Mouse (Mus musculus) naive thymus-derived CD4-positive, alpha-beta T cell, adult 2 months (primary cell): ENCODE results near the gene Mtfp1.
"Not testable (repeated sequence)": the region's sequence is repeated elsewhere in the genome, so short reads cannot be mapped to it uniquely, and the experiment has no call there.

Experiments
- DNase-seq: peaks from one replicate; pipeline ENCODE4 v3.0.0-alpha.2; 2011; ENCODE audit warnings: low read depth

The Mtfp1 gene

GRCm38 (mm10) chr11:4114541-4114940 is 19.3 kb upstream of the Mtfp1 start:
- not testable (repeated sequence) for DNase-seq

- no peak for DNase-seq
Measured at GRCm38 (mm10) chr11:4113970-4114369, 18.7 kb upstream of the Mtfp1 start.

- no peak for DNase-seq
Measured at GRCm38 (mm10) chr11:4113496-4113895, 18.3 kb upstream of the Mtfp1 start.

- DNase-seq: no peak
Measured at GRCm38 (mm10) chr11:4112861-4113260, 17.6 kb upstream of the Mtfp1 start.

GRCm38 (mm10) chr11:4112033-4112432 is 16.8 kb upstream of the Mtfp1 start:
- DNase-seq: no peak

GRCm38 (mm10) chr11:4108691-4109090 is 13.4 kb upstream of the Mtfp1 start:
- DNase-seq: no peak

- not testable (repeated sequence) for DNase-seq
Measured at GRCm38 (mm10) chr11:4107901-4108300, 12.7 kb upstream of the Mtfp1 start.

GRCm38 (mm10) chr11:4105444-4105843 is 10.2 kb upstream of the Mtfp1 start:
- no peak for DNase-seq

GRCm38 (mm10) chr11:4104989-4105388 is 9.7 kb upstream of the Mtfp1 start:
- DNase-seq: no peak

- DNase-seq: no peak
Measured at GRCm38 (mm10) chr11:4103522-4103921, 8.3 kb upstream of the Mtfp1 start.

- no peak for DNase-seq
Measured at GRCm38 (mm10) chr11:4101851-4102250, 6.6 kb upstream of the Mtfp1 start.

- no peak for DNase-seq
Measured at GRCm38 (mm10) chr11:4099447-4099846, 4.2 kb upstream of the Mtfp1 start.

GRCm38 (mm10) chr11:4098816-4099215 is 3.6 kb upstream of the Mtfp1 start:
- DNase-seq: no peak

- no peak for DNase-seq
Measured at GRCm38 (mm10) chr11:4098120-4098519, 2.9 kb upstream of the Mtfp1 start.

GRCm38 (mm10) chr11:4097091-4097621 is 1.9 kb upstream of the Mtfp1 start:
- DNase-seq: peak; percentile 28

GRCm38 (mm10) chr11:4096054-4096984 is 1.1 kb upstream of the Mtfp1 start:
- DNase-seq: peak; percentile 96

- peak; percentile 90 for DNase-seq
Measured at GRCm38 (mm10) chr11:4094378-4095170, 671 bp downstream of the Mtfp1 start.

- no peak for DNase-seq
Measured at GRCm38 (mm10) chr11:4093459-4094377, 1.5 kb downstream of the Mtfp1 start.

- no peak for DNase-seq
Measured at GRCm38 (mm10) chr11:4087267-4087666, 8.0 kb downstream of the Mtfp1 start.

GRCm38 (mm10) chr11:4086246-4086645 is 9.0 kb downstream of the Mtfp1 start:
- DNase-seq: no peak

- peak; percentile 73 for DNase-seq
Measured at GRCm38 (mm10) chr11:4083316-4084078, 11.7 kb downstream of the Mtfp1 start.
